Mouse (Mus musculus): ENCODE results near the gene Mthfd1.

Mthfd1 gene

DNA sequence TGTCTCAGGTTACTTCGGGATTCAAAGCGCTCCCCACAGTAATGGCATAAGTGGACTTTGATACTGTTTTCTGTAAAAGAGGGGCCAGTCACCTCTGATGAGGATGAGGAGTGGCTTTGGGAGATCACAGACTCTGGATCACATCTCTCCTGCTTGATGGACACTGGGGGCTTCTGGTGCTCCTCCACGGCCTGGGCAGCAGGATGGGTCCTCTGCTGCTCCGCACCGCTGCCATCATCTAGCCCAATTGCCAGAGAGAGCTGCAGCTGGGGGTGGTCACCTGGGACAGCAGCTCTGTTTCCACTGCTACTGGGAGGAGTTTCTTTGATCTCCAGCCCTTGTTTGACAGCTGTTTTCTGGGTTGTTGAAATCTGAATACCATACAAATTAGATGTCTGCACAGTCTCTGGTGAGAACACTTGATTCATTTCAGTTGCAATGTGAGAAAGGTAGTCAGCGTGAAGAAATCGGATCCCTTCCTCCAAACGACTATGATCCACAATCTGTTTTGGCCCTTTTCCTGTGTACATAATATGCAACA is 94.7 kb downstream of the Mthfd1 start:
- no peak for DNase-seq (ENCODE audit: extremely low spot score)

GRCm38 (mm10) chr12:76360868-76361267 is 105.8 kb downstream of the Mthfd1 start:
- DNase-seq (ENCODE audit: extremely low spot score), result no peak

DNA sequence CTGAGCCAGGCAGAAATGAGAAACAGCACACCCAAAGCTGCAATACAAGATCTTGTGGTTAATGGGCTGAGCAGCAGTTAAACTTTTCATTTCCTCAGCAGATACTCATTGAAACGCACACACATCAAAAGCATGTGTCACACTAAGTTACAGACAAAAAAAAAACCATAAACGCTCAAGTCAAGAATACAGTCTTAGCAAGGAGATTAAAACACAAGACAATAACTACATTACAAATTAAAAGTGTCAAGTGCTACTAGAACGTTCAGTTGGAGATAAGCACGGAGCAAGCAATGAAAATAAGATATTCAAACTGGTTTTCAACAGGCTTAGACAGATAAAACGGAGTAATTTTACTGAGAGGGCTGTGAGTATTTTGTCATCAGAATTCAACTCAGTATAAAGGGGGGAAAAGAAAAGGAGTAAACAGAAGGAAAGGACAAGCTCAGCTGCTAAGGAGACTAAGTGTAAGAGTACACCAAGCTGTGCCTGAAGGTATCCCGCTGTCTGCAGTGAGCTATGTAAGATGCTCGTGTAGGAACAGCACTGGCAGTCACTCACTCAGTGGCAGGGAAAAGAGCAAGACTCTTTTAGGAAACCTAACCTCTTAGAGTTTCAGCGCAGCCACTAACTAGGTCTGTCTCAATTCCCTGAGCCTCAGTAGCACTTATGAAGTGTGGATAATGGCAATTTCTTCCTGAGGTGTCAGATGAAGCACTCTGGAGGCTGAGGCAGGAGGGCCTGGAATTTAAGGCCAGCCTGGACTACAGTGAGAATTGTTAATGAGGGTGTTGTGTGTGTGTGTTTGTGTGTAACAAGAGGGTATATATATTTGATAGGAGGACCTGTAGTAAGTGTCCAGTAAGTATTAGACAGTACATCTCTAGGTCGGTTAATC is 106.6 kb downstream of the Mthfd1 start:
- DNase-seq (ENCODE audit: extremely low spot score), result no peak

DNA sequence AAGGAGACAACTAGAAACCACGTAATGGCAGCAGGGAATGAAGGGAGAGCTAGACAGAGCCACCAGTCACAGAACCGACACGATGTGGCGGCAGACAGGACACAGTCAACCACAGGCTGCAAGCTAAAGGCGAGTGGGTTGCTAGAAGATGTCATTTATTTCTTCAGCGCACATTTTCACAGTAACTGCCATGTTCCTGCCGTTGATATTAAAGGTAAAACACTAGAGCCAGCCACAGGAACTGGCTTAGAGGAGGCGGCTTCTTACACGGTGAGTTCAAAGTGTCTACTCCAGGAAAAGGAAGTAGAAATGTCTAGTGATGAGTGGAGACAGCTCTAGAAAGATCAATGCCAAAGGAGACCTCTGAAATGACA is 107.2 kb downstream of the Mthfd1 start:
- DNase-seq (ENCODE audit: extremely low spot score), result no peak

DNA sequence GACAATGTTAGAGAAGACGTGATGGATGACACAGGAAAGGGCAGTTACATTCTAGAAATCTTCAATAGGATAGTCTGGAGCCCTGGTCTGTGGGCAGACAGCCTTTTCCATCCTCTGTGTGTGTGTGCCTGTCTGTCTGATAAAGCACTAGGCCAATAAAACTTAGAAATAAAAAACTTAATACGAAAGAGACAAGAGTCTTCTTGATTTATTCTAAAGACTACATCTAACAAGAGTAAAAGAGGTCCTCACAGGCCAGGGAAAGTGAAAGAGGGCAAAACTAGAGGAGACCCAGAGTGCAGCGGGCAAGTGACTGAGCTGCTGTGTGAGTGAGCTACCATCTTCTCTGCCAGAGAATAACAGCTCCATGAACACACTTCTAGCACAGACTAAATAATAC is 111.2 kb downstream of the Mthfd1 start:
- DNase-seq (ENCODE audit: extremely low spot score), result no peak

DNA sequence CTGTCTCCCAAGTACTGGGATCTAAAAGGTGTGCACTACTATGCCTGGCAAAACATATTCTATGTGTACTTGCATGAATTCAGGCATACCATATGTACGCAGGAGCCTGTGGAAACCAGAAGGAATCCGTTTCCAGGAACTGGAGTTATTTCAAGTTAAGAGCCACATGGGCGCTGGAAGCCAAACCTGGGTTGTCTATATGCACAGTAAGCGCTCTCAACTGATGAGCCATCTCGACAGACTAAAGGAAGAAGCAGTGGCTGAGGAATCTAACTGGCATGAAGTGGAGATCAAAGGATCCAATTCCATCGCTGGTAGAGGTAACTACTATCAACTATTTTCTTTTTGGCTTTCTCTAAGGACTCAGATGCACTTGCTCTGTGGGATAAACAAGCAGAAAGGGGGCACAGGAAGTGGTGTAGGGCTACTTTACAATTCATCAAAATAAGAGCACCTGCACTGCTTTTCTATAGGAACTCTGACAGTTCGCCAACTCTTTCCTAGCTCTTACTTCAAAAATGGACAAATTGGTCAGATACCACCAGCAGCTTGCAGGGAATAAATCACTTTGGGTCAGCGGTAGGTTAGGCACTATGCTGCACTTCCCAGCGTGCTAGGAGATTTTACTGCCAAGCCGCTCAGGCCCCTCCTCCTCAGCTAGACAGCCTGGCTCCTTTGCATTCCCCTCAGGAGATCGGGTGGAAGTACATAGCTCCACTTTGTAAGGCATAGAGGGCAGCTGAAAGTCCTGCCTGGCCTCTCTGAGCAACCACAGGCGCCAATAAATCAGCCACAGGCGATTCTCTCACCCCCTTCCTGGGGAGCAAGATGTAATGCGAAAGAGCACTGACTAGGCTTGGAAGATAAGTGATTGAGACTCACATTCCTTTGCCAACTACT is 112.2 kb downstream of the Mthfd1 start:
- DNase-seq (ENCODE audit: extremely low spot score), result peak; percentile 59

DNA sequence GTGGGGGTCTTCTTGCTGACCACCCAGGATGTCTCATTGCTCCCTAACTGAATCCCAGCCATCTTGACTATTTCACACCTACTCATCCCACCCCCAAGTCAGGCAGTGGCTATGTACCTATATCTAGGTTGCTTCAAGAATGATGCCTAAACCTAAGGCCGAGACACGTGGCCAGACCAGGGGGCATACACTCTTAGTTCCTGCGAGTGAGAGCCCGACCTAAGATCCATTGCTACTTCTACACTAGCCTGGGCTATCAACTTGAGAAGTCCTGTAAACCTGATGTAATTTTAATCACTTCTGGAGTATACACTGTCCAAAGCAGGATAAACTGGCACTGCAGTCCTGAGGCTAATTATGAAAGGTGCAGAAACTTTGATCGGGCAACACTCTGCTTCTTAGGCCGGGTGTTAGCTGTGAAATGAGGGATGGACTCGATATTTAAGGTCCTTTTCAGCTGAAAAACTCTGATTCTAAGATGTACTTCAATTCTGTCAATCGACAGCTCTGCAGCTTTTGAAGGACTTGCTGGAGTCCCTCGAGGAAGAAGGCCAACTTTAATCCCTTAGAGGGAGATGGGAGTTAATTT is 113.2 kb downstream of the Mthfd1 start:
- peak; percentile 23 for DNase-seq (ENCODE audit: extremely low spot score)

GRCm38 (mm10) chr12:76368790-76369205 is 113.7 kb downstream of the Mthfd1 start:
- DNase-seq (ENCODE audit: extremely low spot score), result peak; percentile 69
